Mouse (Mus musculus) kidney, postnatal 4 days (tissue): ENCODE data around the gene 4931409K22Rik.

Source experiments
- DNase-seq, 2 experiments: peaks; one replicate each; pipeline ENCODE4 v3.0.0; 2021; ENCODE audit warnings: mixed read lengths in 2 of 2

The 4931409K22Rik gene

DNA sequence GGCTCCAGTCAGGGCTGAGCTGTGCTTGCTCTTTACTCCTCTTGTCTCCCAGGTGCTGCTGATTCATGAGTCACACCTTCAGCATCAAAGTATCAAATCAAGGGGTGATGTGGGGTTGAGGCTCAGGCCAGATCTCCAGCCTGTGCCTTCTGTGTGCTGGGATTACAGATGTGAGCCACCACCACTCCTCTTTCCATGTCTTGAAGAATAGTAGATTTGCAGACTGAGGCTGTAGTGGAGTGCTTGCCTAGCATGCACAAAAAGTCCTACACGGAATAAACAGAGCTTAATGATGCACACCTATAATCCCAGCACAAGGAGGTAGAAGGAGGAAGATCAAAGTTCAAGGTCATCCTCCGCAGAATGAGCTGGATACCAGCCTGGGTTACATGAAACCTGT, at the start of gene 4931409K22Rik:
TSS of gene 4931409K22Rik (minus strand) at position 101 of the 400 bp plus-strand sequence.
- no peak for DNase-seq

GRCm38 (mm10) chr5:24605980-24606665, 49.5 kb upstream of the 4931409K22Rik start:
- DNase-seq = no peak

GRCm38 (mm10) chr5:24605321-24605979, 48.8 kb upstream of the 4931409K22Rik start:
- DNase-seq = no peak

GRCm38 (mm10) chr5:24604656-24605100, 48.1 kb upstream of the 4931409K22Rik start:
- DNase-seq = peak; percentile 93 to 95

- DNase-seq = no peak
These were observed 47.6 kb upstream of the 4931409K22Rik start for GRCm38 (mm10) chr5:24604080-24604655.

DNA sequence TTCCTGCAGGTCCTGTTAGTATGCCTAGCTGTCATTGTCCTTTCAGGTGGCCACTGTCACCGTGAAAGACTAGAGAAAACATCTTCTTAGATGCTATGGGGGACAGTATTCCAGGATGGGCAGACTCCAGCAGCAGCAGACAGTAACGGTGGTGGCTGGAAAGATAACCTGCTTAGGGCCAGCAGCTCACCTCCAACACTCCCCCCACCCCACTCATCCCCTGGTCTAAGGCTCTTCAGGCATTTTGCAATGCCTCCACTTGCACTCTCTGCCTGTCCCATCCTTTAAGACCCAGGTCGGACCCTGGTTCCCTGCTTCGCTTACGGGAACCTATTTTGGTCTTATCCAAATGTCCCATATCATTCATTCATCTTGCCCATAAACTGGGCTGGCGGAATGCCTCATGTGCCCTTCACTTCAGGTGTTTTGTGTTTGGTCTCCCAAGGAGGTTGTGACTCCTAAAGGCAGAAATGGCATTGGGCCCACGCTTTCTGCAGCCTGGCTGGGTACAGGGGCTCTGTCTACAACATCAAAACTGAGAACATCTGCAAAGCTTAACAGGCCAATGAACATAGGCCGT, 46.9 kb upstream of the 4931409K22Rik start:
- no peak for DNase-seq

DNA sequence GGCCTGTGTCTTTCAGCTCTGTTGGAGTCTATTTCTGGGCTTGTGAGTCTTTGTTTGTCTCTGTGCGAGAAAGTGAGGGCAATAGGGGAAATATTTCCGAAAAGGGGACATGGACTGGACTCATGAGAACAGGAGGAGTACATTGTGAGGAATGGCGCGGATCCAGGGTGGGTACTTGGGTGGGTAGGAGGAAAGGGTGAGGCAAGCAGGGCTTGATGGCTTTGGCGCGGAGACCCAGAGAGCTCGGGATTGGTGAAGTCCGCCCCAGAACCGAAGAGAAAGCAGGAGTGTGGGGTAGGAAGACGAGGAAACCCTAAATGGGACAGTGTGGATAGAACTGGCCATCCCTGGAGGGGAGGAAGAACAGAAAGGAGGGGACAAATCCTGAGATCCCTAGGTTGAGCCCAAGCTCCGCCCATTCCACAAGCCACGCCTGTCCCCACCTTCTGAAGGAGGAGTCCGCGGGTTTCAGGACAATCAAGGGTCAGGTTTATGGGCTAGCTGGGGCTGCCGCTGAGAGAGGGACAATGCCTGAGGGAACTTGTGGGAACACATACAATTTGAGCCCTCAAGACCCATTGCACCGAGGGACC, 46.2 kb upstream of the 4931409K22Rik start:
- peak; percentile 92 to 93 for DNase-seq

DNA sequence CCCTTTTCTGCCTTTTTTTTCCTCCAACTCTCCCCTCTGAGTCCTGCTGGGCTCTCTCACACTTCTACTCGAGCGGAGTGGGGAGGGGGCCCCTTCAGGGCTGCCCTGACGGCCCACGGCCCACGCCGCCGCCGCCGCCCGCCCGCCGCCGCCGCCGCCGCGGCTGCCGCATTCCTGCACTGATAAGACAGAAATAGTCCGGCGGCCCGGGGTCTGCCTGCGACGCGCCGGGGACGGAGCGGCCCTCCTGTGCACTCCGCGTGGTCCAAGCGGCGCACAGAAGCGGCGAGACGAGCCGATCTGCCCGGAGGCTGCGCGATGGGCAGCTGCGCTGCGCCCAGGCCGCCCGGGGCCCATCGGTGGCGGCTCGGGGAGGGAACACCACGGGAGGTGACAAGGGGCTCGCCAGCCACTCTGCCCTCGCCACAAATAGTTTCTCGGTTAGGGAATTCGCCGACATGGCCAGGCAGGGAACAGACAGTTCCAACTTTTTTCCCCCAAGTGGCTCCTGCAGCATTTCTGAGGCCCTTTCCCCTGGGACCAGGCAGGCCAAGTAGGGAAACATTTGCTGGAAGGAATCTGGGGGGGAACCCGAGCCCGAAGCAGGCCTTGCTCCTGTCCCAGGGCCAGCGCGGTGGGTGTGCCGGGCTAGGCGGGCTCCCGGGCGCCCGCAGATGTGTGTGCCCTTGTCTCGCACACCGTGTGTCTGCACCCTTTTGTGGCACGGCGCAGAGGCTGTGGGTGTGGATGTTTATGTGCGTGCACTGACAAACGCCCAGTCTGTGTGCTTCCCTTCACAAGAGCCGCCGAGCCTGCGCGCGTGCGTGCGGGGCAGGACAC, 45.5 kb upstream of the 4931409K22Rik start:
- peak; percentile 83 to 92 for DNase-seq

GRCm38 (mm10) chr5:24601071-24601835, 44.6 kb upstream of the 4931409K22Rik start:
- peak in 1 of 2 experiments; percentile 71 for DNase-seq

GRCm38 (mm10) chr5:24600236-24600635, 43.6 kb upstream of the 4931409K22Rik start:
- no peak for DNase-seq

DNA sequence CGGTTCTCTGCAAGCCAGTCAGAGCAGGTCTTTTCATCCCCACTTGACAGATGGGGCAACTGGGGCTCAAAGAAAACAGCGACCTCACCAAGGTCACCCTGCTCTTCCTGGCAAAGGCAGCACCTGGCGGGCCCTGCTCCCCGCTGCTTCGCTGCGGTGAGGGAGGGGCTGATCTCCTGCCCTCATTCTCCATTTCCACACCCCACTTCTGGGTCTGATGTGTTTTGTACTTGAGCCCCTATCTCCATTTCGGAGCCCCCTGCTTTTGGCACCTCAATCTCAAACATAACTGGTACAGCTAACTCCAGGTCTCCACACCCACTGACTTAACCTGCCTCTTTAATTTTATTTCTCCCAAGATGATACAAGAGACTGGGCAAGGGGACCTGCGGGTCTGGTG, 42.5 kb upstream of the 4931409K22Rik start:
- DNase-seq = no peak

GRCm38 (mm10) chr5:24598570-24599006, 42.0 kb upstream of the 4931409K22Rik start:
- peak; percentile 80 to 86 for DNase-seq

DNA sequence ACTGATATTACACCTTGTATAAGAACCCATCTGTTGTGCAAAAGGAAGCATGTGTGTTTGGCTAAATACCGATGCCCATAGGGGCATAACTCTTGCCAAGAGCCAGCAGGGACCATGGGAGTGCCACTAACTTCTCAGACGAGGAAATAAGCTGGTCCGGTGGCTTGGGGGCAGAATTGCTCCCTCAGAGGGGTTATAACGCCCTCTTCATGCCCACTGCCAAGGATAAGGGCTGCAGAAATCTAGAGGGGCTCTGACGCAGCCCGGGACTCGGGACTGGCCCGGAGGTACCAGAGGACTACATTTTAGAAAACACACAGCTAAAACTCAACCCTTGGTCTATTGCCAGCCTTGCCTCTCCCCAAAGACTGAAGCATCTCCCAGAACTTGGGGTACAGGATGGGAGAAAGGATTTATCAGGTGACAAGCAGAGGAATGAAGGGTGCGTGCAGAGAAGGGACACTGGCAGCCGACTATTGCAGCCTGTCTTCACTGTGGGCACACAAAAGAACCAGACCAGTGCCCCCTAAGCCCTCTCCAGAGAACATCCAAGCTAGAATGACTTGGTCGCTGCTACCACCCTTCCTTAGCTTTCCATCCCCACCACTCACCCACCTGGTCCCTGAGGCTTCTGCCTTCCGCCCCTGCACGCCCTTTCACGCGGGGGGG, 41.4 kb upstream of the 4931409K22Rik start:
- no peak for DNase-seq

- peak; percentile 85 to 89 for DNase-seq
These were observed 40.7 kb upstream of the 4931409K22Rik start for GRCm38 (mm10) chr5:24597221-24597728.

DNA sequence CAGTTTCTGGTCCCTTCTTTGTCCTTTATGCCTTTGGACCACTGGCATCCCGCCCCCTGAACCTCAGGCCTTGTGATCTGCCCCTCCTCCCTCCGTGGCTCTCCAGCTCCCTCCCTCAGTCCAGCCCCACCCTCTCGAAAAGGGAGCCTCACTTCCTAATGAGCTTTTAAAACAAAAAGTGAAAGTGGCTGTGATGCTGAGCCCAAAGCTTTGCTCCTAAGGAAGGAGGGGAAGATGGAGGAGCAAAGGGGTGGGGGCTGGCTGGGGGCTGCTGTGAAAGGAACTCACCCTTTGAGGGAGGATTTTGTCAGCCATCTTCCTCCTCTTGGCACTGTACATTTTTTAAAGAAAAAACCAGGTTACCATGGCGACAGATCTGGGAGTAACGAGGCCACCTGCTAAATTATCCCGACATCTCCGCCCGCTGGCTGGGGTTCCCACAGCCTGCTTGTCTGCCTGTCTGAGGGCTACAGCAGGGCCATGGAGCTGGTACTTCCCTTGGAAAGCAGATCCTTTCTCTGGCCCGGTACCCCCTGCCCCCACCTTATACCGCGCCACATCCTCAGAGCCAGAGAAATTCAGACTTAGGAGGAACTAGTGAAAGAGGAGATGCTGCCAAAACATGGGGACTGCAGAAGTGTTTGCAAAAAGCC, 40.0 kb upstream of the 4931409K22Rik start:
- peak; percentile 21 to 51 for DNase-seq

DNA sequence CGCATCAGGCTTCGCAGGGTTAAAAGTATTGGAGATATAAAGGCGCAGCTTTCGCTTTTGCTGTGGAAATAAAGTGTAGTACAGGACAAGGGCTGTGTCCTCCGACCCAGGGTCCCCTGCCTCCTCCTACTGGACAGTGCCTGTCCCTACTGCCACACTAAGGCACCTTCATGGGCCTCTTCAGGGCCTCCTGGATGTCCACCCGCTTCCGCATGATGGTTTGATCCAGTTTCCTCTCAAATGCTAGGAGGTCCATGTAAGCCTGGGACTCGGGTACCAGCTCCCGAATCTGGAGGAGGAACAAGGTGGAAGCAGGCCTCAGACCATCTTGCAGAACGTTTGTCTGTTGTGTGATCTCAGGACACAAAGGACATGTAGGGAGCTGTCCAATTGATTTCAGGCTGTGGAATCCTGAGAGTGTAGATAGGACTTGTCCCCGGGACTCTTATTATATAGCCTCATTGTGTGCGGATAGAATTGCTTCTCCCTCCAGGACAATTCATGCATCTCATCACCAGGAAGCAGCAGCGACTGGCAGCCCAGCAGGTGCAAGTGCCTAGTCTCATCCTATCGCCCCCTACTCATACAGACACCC, 39.3 kb upstream of the 4931409K22Rik start:
- DNase-seq = no peak

DNA sequence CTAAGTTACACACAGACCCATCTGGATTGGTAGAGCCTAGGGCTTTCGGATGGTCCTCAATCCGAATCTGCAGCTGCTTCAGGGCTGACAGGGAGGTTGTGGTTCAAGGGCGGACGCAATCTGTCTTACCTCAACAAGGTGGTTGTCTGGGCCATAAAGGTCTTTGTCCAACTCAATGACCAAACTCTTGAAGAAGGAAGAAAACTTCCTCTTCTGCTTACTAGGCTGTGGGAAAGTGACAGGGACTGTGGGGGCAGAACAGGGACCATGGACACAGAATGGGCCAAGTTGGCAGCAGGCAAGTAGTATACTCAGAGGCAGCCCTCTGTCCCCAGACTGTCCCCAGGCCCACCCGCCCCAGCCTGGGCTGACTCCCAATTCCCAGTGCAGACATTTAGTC, 38.7 kb upstream of the 4931409K22Rik start:
- no peak for DNase-seq

- no peak for DNase-seq
These were observed 37.7 kb upstream of the 4931409K22Rik start for GRCm38 (mm10) chr5:24594346-24594745.

DNA sequence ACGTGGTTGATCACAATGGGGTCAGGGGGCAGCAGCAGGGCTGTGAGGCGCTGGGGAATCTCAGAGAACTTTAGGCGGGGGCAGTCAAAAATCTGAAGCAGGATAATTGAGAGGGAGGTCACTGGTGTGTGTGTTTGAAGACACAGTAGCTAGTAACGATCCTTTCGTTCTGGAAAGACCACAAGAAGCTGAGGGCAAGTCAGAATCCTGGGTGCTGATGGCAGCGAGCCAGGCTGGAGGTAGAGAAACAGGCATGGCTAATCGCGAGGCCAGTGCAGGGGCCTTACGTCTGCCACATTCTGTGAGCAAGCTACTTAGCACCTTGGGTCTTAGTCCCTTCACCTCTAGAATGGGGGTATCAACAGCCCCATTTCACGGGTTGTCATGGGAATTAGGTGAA, 37.3 kb upstream of the 4931409K22Rik start:
- no peak for DNase-seq

DNA sequence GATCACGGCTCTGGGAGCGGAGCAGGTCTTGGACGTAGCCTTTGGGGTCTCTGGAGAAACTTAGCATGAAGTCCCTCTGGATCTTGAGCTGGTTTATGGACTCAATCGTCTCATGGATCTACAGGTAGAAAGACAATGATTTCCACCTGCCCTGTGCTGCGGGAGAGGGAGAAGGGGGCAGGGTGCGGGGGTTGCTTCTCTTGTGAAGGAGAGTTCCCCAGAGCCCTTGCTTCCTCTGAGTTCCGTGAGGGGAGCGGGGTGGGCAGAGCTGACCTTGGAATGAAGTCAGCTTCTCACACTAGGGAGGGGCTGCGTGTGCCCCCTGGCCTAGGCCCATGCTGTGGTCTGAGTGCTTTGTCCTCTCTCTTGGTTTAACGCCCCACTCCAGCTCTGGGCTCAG, 36.6 kb upstream of the 4931409K22Rik start:
- no peak for DNase-seq
